Mouse (Mus musculus) lung, postnatal 4 days (tissue): ENCODE measurements around the gene Mtrex.

Experiments
- DNase-seq, 2 experiments: peaks; one replicate each; pipeline ENCODE4 v3.0.0; 2021

The Mtrex gene

GRCm38 (mm10) chr13:112927287-112928001, at the start of gene Mtrex, which contains the start of gene Dhx29:
Mtrex (minus strand) TSS chr13:112927398.
Dhx29 (plus strand) TSS chr13:112927454.
- peak; percentile 99 for DNase-seq

GRCm38 (mm10) chr13:112976720-112977119, 49.5 kb upstream of the Mtrex start:
- DNase-seq = no peak

GRCm38 (mm10) chr13:112967267-112967666, 40.1 kb upstream of the Mtrex start:
- DNase-seq = no peak

- DNase-seq = no peak
These were observed 37.2 kb upstream of the Mtrex start for GRCm38 (mm10) chr13:112964421-112964820.

- no peak for DNase-seq
These were observed 35.9 kb upstream of the Mtrex start for GRCm38 (mm10) chr13:112963081-112963480.

- no peak for DNase-seq
These were observed 26.9 kb upstream of the Mtrex start for GRCm38 (mm10) chr13:112954067-112954466.

- DNase-seq = peak in 1 of 2 experiments; percentile 26
These were observed 18.7 kb upstream of the Mtrex start for GRCm38 (mm10) chr13:112945900-112946299.

- DNase-seq = no peak
These were observed 18.1 kb upstream of the Mtrex start for GRCm38 (mm10) chr13:112945312-112945711.

GRCm38 (mm10) chr13:112941879-112942330, 14.7 kb upstream of the Mtrex start:
- no peak for DNase-seq

GRCm38 (mm10) chr13:112938130-112938529, 10.9 kb upstream of the Mtrex start:
- DNase-seq = no peak

- DNase-seq = no peak
These were observed 955 bp upstream of the Mtrex start for GRCm38 (mm10) chr13:112928038-112928668.

- DNase-seq = peak; percentile 18 to 33
These were observed 402 bp downstream of the Mtrex start for GRCm38 (mm10) chr13:112926796-112927195.

GRCm38 (mm10) chr13:112925976-112926375, 1.2 kb downstream of the Mtrex start:
- DNase-seq = no peak

GRCm38 (mm10) chr13:112925266-112925665, 1.9 kb downstream of the Mtrex start:
- DNase-seq = no peak

GRCm38 (mm10) chr13:112920906-112921305, 6.3 kb downstream of the Mtrex start:
- DNase-seq = no peak

GRCm38 (mm10) chr13:112919141-112919865, 7.9 kb downstream of the Mtrex start:
- DNase-seq = no peak

GRCm38 (mm10) chr13:112910434-112910833, 16.8 kb downstream of the Mtrex start:
- DNase-seq = no peak

- peak in 1 of 2 experiments; percentile 47 for DNase-seq
These were observed 17.5 kb downstream of the Mtrex start for GRCm38 (mm10) chr13:112909663-112910062.

GRCm38 (mm10) chr13:112902176-112902575, 25.0 kb downstream of the Mtrex start:
- DNase-seq = no peak

GRCm38 (mm10) chr13:112887234-112887633, 40.0 kb downstream of the Mtrex start:
- no peak for DNase-seq

GRCm38 (mm10) chr13:112871500-112872266, 55.5 kb downstream of the Mtrex start:
- DNase-seq = no peak

- no peak for DNase-seq
These were observed 57.0 kb downstream of the Mtrex start for GRCm38 (mm10) chr13:112870039-112870690.
